Mouse (Mus musculus) stomach, postnatal 0 days (tissue): ENCODE results near the gene Itga9. TPM values are rescaled to one million over a fixed set of nuclear protein-coding genes. Genes with fewer than 3 reads are reported as not detected.

ENCODE experiments used
- ATAC-seq: fragments of 200-750 bp; cut with Nextera tagmentation; 2 replicates; pipeline ENCODE4 v1.8.0; 2017; ENCODE audit not compliant: low FRiP score, low TSS enrichment
- DNase-seq: peaks from one replicate; pipeline ENCODE4 v3.0.0-alpha.2; 2016; ENCODE audit warnings: low spot score
- H3K27ac ChIP-seq: fragments of 300-500 bp; sonication (generic); replicated peaks from 2 replicates; pipeline ENCODE4 v1.5.1; 2014; ENCODE audit warnings: mild to moderate bottlenecking, control low read depth
- H3K27me3 ChIP-seq: fragments of 300-500 bp; sonication (generic); 2 replicates; pipeline ENCODE4 v1.6.1; 2014; ENCODE audit warnings: low read length; ENCODE audit not compliant: control insufficient read depth, insufficient read depth
- H3K36me3 ChIP-seq: fragments of 300-500 bp; sonication (generic); 2 replicates; pipeline ENCODE4 v1.6.1; 2014; ENCODE audit warnings: low read length, mixed read lengths; ENCODE audit not compliant: control insufficient read depth, insufficient read depth
- H3K4me1 ChIP-seq: fragments of 300-500 bp; sonication (generic); replicated peaks from 2 replicates; pipeline ENCODE4 v1.6.1; 2014; ENCODE audit warnings: antibody characterized with exemption; ENCODE audit not compliant: control insufficient read depth, insufficient read depth
- H3K4me2 ChIP-seq: fragments of 300-500 bp; sonication (generic); replicated peaks from 2 replicates; pipeline ENCODE4 v1.6.1; 2014; ENCODE audit warnings: low read depth, mild to moderate bottlenecking, control low read depth, moderate library complexity
- H3K4me3 ChIP-seq: fragments of 300-500 bp; sonication (generic); 2 replicates; pipeline ENCODE4 v1.5.1; 2014; ENCODE audit warnings: low read depth, low read length, control low read depth
- H3K9ac ChIP-seq: fragments of 300-500 bp; sonication (generic); 2 replicates; pipeline ENCODE4 v1.6.1; 2014; ENCODE audit warnings: mild to moderate bottlenecking, low read length, control low read depth, mixed read lengths
- H3K9me3 ChIP-seq: fragments of 300-500 bp; sonication (generic); 2 replicates; pipeline ENCODE4 v1.6.1; 2016; ENCODE audit warnings: low read length; ENCODE audit not compliant: control insufficient read depth
- CTCF ChIP-seq: IDR thresholded peaks from 2 replicates; pipeline ENCODE4 v1.5.1; 2016; ENCODE audit warnings: antibody characterized with exemption, low read depth, mild to moderate bottlenecking, moderate library complexity
- EP300 ChIP-seq: optimal IDR thresholded peaks from 2 replicates; pipeline ENCODE3; 2016; ENCODE audit warnings: antibody characterized with exemption
- WGBS: fragments of 180-500 bp; shearing (Covaris S2); extraction: QIAGEN DNeasy Blood & Tissue Kit; methylation state at CpG from one replicate; pipeline ENCODE4 v1.1.7; 2014; 5-methylcytosine and 5-hydroxymethylcytosine counted together
- polyA plus RNA-seq: library from polyadenylated mRNA; unstranded; fragments of >200 nt; fragmentation: Nextera tagmentation; extraction: Ambion mirVana; gene quantifications from 2 replicates; pipeline ENCODE4 v1.2.1, GENCODE M21; 2015

The Itga9 gene
- polyA plus RNA-seq, 1 experiment from 2014 or later: 5.3 TPM

DNA sequence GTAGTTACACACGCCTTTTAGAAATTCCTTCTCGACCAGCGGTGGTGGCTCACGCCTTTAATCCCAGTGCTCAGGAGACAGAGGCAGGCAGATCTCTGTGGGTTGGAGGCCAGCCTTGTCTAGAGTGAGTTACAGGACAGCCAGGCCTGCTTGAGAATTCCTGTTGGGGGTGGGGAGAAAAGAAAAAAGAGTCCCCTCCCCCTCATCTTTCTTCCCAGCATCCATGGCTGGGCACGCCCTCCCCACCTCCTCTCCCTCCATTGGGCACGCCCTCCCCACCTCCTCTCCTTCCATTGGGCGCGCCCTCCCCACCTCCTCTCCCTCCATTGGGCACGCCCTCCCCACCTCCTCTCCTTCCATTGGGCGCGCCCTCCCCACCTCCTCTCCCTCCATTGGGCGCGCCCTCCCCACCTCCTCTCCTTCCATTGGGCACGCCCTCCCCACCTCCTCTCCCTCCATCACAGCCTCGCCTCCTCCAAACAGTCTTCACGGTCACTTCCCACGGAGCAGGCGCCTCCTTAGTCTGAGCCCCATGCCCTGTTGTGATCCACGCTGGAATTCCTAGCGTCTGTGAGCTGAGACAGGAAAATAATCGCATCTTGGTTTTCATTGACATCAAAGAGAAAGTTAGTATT is 186.8 kb downstream of the Itga9 start:
- H3K27ac ChIP-seq: no peak overlapping the region
- H3K9me3 ChIP-seq: no peaks in the 10 kb centered on the region
- DNase-seq (no peak), ATAC-seq (no peak)
- no peak overlapping the region for H3K4me3 ChIP-seq
- no peaks in the 10 kb centered on the region for H3K4me1 ChIP-seq
- TF ChIP-seq EP300 (no peak), CTCF (no peak)
- H3K9ac ChIP-seq: no peak overlapping the region
- no peaks in the 10 kb centered on the region for H3K27me3 ChIP-seq
- 73% methylated on average over 14 of the region's 21 CpGs for WGBS
- H3K36me3 ChIP-seq: no peaks in the 10 kb centered on the region
- no peak overlapping the region for H3K4me2 ChIP-seq

DNA sequence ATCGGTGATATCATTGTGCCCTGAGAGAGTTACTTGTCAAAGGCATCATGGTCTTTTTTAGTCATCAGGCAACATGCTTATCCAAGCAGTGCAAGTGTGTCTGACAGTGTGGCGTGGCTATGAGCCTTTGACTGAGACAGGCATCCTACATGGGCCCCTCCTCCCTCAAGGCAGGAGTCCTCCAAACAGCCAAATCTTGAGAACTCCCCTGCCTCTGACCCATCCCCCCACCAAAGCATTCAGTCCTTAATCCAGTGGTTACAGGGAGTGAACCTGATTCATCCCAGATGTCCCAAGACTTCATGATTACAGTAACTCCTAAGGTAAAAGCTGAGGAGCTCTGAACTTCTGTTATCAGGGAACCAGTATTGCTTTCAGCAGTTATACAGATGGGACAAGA is 188.2 kb downstream of the Itga9 start:
- Histone ChIP-seq H3K36me3 (no peaks in the 10 kb centered on the region), H3K9me3 (no peaks in the 10 kb centered on the region), H3K4me1 (no peaks in the 10 kb centered on the region), H3K4me3 (no peak overlapping the region), H3K27ac (no peak overlapping the region), H3K9ac (no peak overlapping the region), H3K27me3 (no peaks in the 10 kb centered on the region), H3K4me2 (no peak overlapping the region)
- ATAC-seq (no peak), DNase-seq (no peak)
- WGBS: 66% methylated on average over 2 of the region's 2 CpGs
- TF ChIP-seq CTCF: no peak

DNA sequence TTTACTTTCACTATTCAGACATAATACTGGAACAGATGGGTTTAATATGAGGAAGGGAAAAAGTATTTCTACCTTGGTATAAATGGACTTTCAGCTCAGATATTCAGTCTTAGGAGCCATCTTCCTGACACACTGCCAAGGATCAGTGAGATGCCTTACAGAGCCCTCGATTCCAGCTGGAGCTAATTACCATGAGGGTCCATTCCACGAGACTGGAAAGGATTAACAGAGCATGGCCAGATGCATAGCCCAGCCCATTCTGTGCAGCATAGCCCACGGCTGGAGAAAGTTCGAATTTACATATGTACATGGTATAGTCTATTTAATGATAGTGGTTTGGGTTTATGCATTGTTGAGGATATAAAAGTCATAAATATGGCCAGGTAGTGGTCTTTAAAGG is 188.8 kb downstream of the Itga9 start:
- Histone ChIP-seq H3K4me3 (no peak overlapping the region), H3K4me1 (no peaks in the 10 kb centered on the region), H3K9me3 (no peaks in the 10 kb centered on the region), H3K27me3 (no peaks in the 10 kb centered on the region), H3K4me2 (no peak overlapping the region), H3K9ac (no peak overlapping the region), H3K36me3 (no peaks in the 10 kb centered on the region), H3K27ac (no peak overlapping the region)
- TF ChIP-seq EP300 (no peak), CTCF (no peak)
- ATAC-seq (no peak), DNase-seq (no peak)
- WGBS: 62% methylated on average over 4 of the region's 4 CpGs

DNA sequence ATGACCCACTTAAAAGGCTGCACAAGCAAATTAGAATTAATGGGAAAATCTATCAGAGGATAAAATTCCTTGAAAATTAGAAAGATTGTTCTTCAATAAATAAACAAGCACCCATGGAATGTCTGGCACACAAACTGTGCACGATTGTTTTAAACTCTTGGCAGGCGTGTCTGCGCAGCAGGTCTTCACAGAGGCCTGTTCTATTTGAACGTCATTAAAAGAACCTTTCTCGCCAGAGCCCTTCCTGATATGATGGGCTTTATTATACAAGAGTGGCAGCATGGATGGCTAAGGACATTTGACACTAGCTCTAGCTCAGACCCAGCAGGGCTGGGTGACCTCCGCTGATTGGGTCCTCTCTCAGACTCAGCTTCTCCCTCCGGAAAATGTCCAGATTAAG is 192.6 kb downstream of the Itga9 start:
- no peaks in the 10 kb centered on the region for H3K9me3 ChIP-seq
- WGBS: 49% methylated on average over 7 of the region's 7 CpGs
- H3K36me3 ChIP-seq: no peaks in the 10 kb centered on the region
- H3K4me3 ChIP-seq: no peak overlapping the region
- no peaks in the 10 kb centered on the region for H3K27me3 ChIP-seq
- ATAC-seq: no peak
- H3K4me1 ChIP-seq: no peaks in the 10 kb centered on the region
- H3K27ac ChIP-seq: no peak overlapping the region
- H3K4me2 ChIP-seq: no peak overlapping the region
- no peak overlapping the region for H3K9ac ChIP-seq
- no peak for TF ChIP-seq EP300
- TF ChIP-seq CTCF: no peak
- no peak for DNase-seq

DNA sequence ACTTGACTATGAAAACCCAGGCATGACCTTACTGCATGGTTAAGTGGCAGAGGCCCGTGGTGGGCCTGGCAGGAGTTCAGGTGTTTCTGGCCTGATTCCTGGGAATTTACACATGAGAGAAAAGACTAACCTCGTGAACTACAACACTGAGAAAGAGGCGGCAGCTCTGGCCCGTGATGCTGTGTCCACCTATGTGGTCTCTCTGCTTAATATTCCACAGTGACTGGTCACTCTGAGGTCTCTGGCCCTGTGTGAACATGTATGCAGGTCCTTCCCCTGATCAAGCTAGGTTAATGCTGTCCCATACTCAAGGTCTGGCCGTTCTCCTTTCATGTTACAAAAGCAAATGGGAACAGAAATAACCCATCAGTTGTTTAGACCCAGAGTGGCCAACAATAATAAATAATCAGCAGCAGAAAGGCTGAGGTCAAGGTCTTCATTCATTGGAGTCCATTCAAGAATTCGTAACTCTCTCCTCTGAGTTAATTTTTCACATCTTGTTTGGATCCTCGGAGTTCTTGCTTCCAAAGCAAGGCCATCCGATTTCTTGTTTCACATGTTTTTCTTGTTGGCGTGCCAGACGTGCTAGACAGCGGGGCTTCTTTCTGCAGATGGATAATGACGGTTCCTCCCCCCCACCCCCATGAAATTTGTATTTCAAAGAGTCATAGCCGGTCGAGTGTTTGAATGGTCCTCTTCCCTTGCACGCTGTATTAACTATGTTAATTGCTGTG is 194.9 kb downstream of the Itga9 start:
- WGBS: 47% methylated on average over 15 of the region's 15 CpGs
- no peak overlapping the region for H3K9ac ChIP-seq
- no peak for ATAC-seq

DNA sequence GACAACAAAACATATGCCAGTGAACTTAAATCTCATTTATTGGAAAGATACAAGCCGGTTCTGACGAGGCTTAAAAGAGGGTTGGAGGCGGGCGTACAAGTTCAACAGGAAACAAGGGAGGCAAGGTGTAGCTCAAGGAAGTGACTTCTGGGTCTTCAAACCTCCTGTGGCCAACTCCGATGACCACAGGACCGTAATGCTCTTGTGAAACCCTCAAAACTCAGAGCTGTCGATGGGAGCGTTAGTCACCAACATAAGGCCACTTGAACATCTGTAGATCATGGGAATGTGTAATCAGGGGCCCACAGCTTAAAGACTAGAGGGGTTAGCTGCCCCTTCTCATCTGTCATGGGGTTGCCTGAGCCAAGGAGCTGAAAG is 195.4 kb downstream of the Itga9 start:
- TF ChIP-seq EP300 (no peak), CTCF (no peak)

More for the DNA sequence above, 194.9 kb downstream of the Itga9 start:
- H3K27me3 ChIP-seq: no peaks in the 10 kb centered on the region
- H3K36me3 ChIP-seq: no peaks in the 10 kb centered on the region
- no peak overlapping the region for H3K4me2 ChIP-seq
- peak overlapping the region; percentile 67 for H3K27ac ChIP-seq
- no peaks in the 10 kb centered on the region for H3K4me1 ChIP-seq
- no peak overlapping the region for H3K4me3 ChIP-seq
- no peaks in the 10 kb centered on the region for H3K9me3 ChIP-seq
- no peak for DNase-seq
- no peak for TF ChIP-seq CTCF
- no peak for TF ChIP-seq EP300

More for the DNA sequence above, 195.4 kb downstream of the Itga9 start:
- ATAC-seq: no peak
- H3K27me3 ChIP-seq: no peaks in the 10 kb centered on the region
- DNase-seq: no peak
- H3K4me1 ChIP-seq: no peaks in the 10 kb centered on the region
- 79% methylated on average over 8 of the region's 8 CpGs for WGBS
- no peak overlapping the region for H3K4me3 ChIP-seq
- no peak overlapping the region; the same call in 1 of the 2 replicates for H3K27ac ChIP-seq
- no peak overlapping the region for H3K9ac ChIP-seq
- no peaks in the 10 kb centered on the region for H3K36me3 ChIP-seq
- no peak overlapping the region for H3K4me2 ChIP-seq
- H3K9me3 ChIP-seq: no peaks in the 10 kb centered on the region
